Comparison of ENCODE assay signal across 12 mouse cellular contexts in genomic region chr3:84128871-84129870, GRCm38 (mm10). TPM values are rescaled to one million over a fixed set of nuclear protein-coding genes. Genes with fewer than 3 reads are reported as not detected.
A peak's percentile ranks its signal among the peaks of the same experiment; 100 is the strongest.
DNase-seq lines count a peak whose midpoint lies in the region; ATAC-seq lines count a peak whose summit lies in the region.
"Had no signal": no experiment of that assay in that cellular context is flagged by ENCODE, and none has a peak within 500 bp of the region (broad histone marks: within the 10 kb centered on the region; RNA-seq: fewer than 3 reads in every experiment).

No protein-coding gene starts in this region.

- no peak overlapping the region for H3K4me3 ChIP-seq in heart, embryonic 16.5 days (ENCODE audit: low read length)
- H3K4me3 ChIP-seq in heart, embryonic 10.5 days, result no peak overlapping the region
- no peak overlapping the region for H3K4me3 ChIP-seq in kidney, embryonic 14.5 days (ENCODE audit: low read length)
- no peak overlapping the region for H3K4me3 ChIP-seq in macrophage (ENCODE audit: inconsistent target)
- H3K4me3 ChIP-seq: layer of hippocampus, adult 2 months; neural tube, embryonic 12.5 days had no signal

- WGBS in heart, embryonic 16.5 days, result 67% methylated on average over 11 of the region's 11 CpGs
- WGBS in heart, embryonic 10.5 days, result 76% methylated on average over 11 of the region's 11 CpGs
- WGBS in kidney, embryonic 14.5 days, result 26% methylated on average over 11 of the region's 11 CpGs
- WGBS in macrophage (ENCODE audit: missing documents), result 61% methylated on average over 11 of the region's 11 CpGs

- no peaks in the 10 kb centered on the region for H3K9me3 ChIP-seq in heart, embryonic 16.5 days (replicated peaks; ENCODE audit: control insufficient read depth, low read length)
- no peaks in the 10 kb centered on the region for H3K9me3 ChIP-seq in heart, embryonic 10.5 days
- no peaks in the 10 kb centered on the region for H3K9me3 ChIP-seq in kidney, embryonic 14.5 days (ENCODE audit: control insufficient read depth, low read length)
- H3K9me3 ChIP-seq: neural tube, embryonic 12.5 days had no signal

- H3K4me1 ChIP-seq in heart, embryonic 16.5 days (ENCODE audit: control insufficient read depth, insufficient read depth, low read length), result peaks cover 4% of the 10 kb centered on the region; the same call in 1 of the 2 replicates
- no peaks in the 10 kb centered on the region for H3K4me1 ChIP-seq in heart, embryonic 10.5 days
- peaks cover 7% of the 10 kb centered on the region; the same call in 1 of the 2 replicates for H3K4me1 ChIP-seq in kidney, embryonic 14.5 days (ENCODE audit: control insufficient read depth, insufficient read depth, low read length)
- H3K4me1 ChIP-seq: neural tube, embryonic 12.5 days had no signal

- no peak for ATAC-seq in heart, embryonic 16.5 days (replicated peaks; ENCODE audit: extremely low read depth, insufficient read depth, low FRiP score)
- ATAC-seq in kidney, embryonic 14.5 days (ENCODE audit: low FRiP score, low TSS enrichment), result peak; percentile 62; the same call in 1 of the 2 replicates

- no peaks in the 10 kb centered on the region for H3K36me3 ChIP-seq in heart, embryonic 16.5 days (ENCODE audit: control insufficient read depth, insufficient read depth)
- no peaks in the 10 kb centered on the region for H3K36me3 ChIP-seq in heart, embryonic 10.5 days
- H3K36me3 ChIP-seq in kidney, embryonic 14.5 days (ENCODE audit: control insufficient read depth, insufficient read depth, low read length), result no peaks in the 10 kb centered on the region
- no peaks in the 10 kb centered on the region for H3K36me3 ChIP-seq in macrophage (ENCODE audit: inconsistent target)
- H3K36me3 ChIP-seq: neural tube, embryonic 12.5 days had no signal

- H3K27me3 ChIP-seq in heart, embryonic 16.5 days (ENCODE audit: control insufficient read depth, insufficient read depth, low read length), result no peaks in the 10 kb centered on the region
- H3K27me3 ChIP-seq in heart, embryonic 10.5 days (ENCODE audit: insufficient read depth, poor library complexity, severe bottlenecking), result no peaks in the 10 kb centered on the region
- no peaks in the 10 kb centered on the region for H3K27me3 ChIP-seq in kidney, embryonic 14.5 days (ENCODE audit: control insufficient read depth, insufficient read depth, low read length)
- H3K27me3 ChIP-seq: CH12.LX; neural tube, embryonic 12.5 days had no signal

- H3K4me2 ChIP-seq in heart, embryonic 16.5 days (ENCODE audit: low read depth, low read length), result no peak overlapping the region
- no peak overlapping the region for H3K4me2 ChIP-seq in kidney, embryonic 14.5 days (replicated peaks; ENCODE audit: low read depth, low read length)
- H3K4me2 ChIP-seq: neural tube, embryonic 12.5 days had no signal

- DNase-seq in heart, embryonic 10.5 days (ENCODE audit: low spot score), result no peak
- peak; percentile 37 for DNase-seq in embryo, embryonic 10 days (ENCODE audit: low spot score)
- no peak for DNase-seq in thymus, postnatal 0 days (ENCODE audit: low spot score)
- DNase-seq in right cerebral cortex, postnatal 14 days, result no peak
- no peak for DNase-seq in frontal cortex, adult 2 months (ENCODE audit: extremely low spot score in 1 of 2, low spot score in 1 of 2)
- DNase-seq: thymus, adult 18-20 months had no signal

- 0 out of 2 replicates have a peak overlapping the region, but pooled peaks have one; percentile 35 for H3K27ac ChIP-seq in heart, embryonic 16.5 days (ENCODE audit: low read length)
- no peak overlapping the region for H3K27ac ChIP-seq in heart, embryonic 10.5 days
- H3K27ac ChIP-seq in kidney, embryonic 14.5 days (ENCODE audit: low read depth, low read length), result peak overlapping the region; percentile 62; the same call in 1 of the 2 replicates
- H3K27ac ChIP-seq in macrophage, result peak overlapping the region; percentile 37
- H3K27ac ChIP-seq: layer of hippocampus, adult 2 months; neural tube, embryonic 12.5 days had no signal

- no peaks in the 10 kb centered on the region for H3K79me2 ChIP-seq in macrophage (ENCODE audit: inconsistent target)

- no peak overlapping the region for H3K9ac ChIP-seq in heart, embryonic 16.5 days (ENCODE audit: low read length)
- no peak overlapping the region for H3K9ac ChIP-seq in kidney, embryonic 14.5 days (ENCODE audit: low read depth, low read length)
- H3K9ac ChIP-seq: neural tube, embryonic 12.5 days had no signal

RNA-seq across cellular contexts. Expression of gene Mnd1, which starts 26.4 kb away (rescaled TPM):
- 8.5 and 10.6 TPM in 2 replicates for polyA plus RNA-seq in heart, embryonic 16.5 days (2015; fragmentation: Nextera tagmentation; extraction: Ambion mirVana)
- polyA plus RNA-seq in heart, embryonic 10.5 days (2016; fragmentation: Nextera tagmentation; extraction: Ambion mirVana), result 10.0 and 14.0 TPM in 2 replicates
- polyA plus RNA-seq in kidney, embryonic 14.5 days (2014; fragmentation: Nextera tagmentation; extraction: Ambion mirVana), result 19.9 and 22.1 TPM in 2 replicates
- total RNA-seq in macrophage (2018; cell fraction: chromatin; rRNA removed), result 1 to 10 TPM in 8 of 26 experiments, under 1 TPM in 2, not detected in 16; 0.79 to 2.9 (median 1.6) TPM
- under 1 TPM in 22 of 26 experiments, not detected in 4; 0.18 to 0.71 (median 0.48) TPM for total RNA-seq in macrophage (2018; cell fraction: cytosol; rRNA removed)
- total RNA-seq in macrophage (2018; cell fraction: nucleus; rRNA removed), result 1 to 10 TPM in 4 of 26 experiments, under 1 TPM in 7, not detected in 15; 0.67 to 6.1 (median 0.94) TPM
- polyA plus RNA-seq in macrophage (2018), result 0.39 to 1.7 TPM (median 0.92 TPM) in 3 replicates
- 12.5 and 14.9 TPM in 2 replicates for polyA plus RNA-seq in thymus, postnatal 0 days (2015; fragmentation: Nextera tagmentation; extraction: Ambion mirVana)
- 4.6 and 4.8 TPM in 2 replicates for polyA plus RNA-seq in frontal cortex, adult 2 months (2012; rRNA removed)

RNA-seq across cellular contexts. Expression of gene Gm6525, which starts 44.7 kb away (rescaled TPM):
- polyA plus RNA-seq in heart, embryonic 16.5 days (2015; fragmentation: Nextera tagmentation; extraction: Ambion mirVana), result 0.24 and 0.32 TPM in 2 replicates
- polyA plus RNA-seq in heart, embryonic 10.5 days (2016; fragmentation: Nextera tagmentation; extraction: Ambion mirVana), result 0.14 and 0.25 TPM in 2 replicates
- polyA plus RNA-seq in kidney, embryonic 14.5 days (2014; fragmentation: Nextera tagmentation; extraction: Ambion mirVana), result 0.44 and 1.1 TPM in 2 replicates
- not detected for total RNA-seq in macrophage (2018; cell fraction: chromatin; rRNA removed)
- total RNA-seq in macrophage (2018; cell fraction: cytosol; rRNA removed), result not detected
- not detected for total RNA-seq in macrophage (2018; cell fraction: nucleus; rRNA removed)
- not detected in 3 replicates for polyA plus RNA-seq in macrophage (2018)
- 0.13 TPM in 1 of 2 replicates, not detected in the other for polyA plus RNA-seq in thymus, postnatal 0 days (2015; fragmentation: Nextera tagmentation; extraction: Ambion mirVana)
- polyA plus RNA-seq in frontal cortex, adult 2 months (2012; rRNA removed), result 0.08 TPM in 1 of 2 replicates, not detected in the other
- total RNA-seq: layer of hippocampus, adult 2 months had no signal
